Mouse (Mus musculus): ENCODE measurements around the gene Npat. TPM values are rescaled to one million over a fixed set of nuclear protein-coding genes. Genes with fewer than 3 reads are reported as not detected.
A peak's percentile ranks its signal among the peaks of the same experiment; 100 is the strongest.

Npat gene
- polyA plus RNA-seq, 1 experiment = 6.8 TPM

DNA sequence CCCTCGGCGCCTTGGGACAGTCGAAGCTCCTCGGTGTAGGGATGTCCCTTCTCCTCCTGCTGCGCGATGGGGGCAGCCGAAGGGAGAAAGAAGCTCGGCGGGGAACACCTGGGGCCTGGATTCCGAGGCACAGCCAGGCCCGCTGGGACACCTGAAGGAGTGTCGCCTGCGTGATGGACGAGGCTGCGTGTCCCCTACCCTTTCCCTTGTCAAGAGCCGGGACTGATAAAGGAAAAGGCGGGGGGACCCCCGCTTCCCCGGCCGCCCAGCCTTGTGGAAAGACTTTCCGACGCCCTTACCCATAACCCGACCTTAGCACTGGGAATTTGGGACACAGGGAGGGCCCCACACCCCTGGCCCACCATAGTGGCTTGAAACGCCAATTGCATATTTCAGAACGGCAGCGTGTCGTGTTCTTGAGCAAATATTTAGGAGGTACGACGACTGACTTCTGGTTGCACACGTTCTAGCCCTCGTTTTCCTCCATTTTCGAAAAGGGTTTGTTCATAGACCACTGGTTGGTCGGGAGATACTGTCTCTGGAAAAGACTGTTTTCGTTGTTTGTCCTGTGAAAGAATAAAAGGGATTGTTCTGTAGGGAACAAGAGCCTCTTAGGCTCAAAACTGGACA is 604 bp downstream of the Npat start:
- DNase-seq = no peak
- Histone ChIP-seq H3K4me1 (replicated peaks; ENCODE audit: control insufficient read depth, insufficient read depth, low read length) (peaks cover 2% of the 10 kb centered on the region), H3K27ac (ENCODE audit: control insufficient read depth, insufficient read depth, low read length) (no peak overlapping the region), H3K4me3 (ENCODE audit: control insufficient read depth, insufficient read depth, low read length) (peak overlapping the region; percentile 62), H3K27me3 (ENCODE audit: control insufficient read depth, insufficient read depth, low read length) (no peaks in the 10 kb centered on the region), H3K36me3 (ENCODE audit: control insufficient read depth, insufficient read depth, low read length) (no peaks in the 10 kb centered on the region)
- WGBS = under 1% methylated on average over 34 of the region's 34 CpGs
- TF ChIP-seq POLR2A (IDR thresholded peaks at IDR 0.05; ENCODE audit: control insufficient read depth, extremely low read depth, insufficient read depth, low read length, poor library complexity) (no peak), CTCF (IDR thresholded peaks at IDR 0.05; ENCODE audit: borderline replicate concordance, control insufficient read depth, extremely low read depth, insufficient read depth, low read length, poor library complexity) (no peak)

DNA sequence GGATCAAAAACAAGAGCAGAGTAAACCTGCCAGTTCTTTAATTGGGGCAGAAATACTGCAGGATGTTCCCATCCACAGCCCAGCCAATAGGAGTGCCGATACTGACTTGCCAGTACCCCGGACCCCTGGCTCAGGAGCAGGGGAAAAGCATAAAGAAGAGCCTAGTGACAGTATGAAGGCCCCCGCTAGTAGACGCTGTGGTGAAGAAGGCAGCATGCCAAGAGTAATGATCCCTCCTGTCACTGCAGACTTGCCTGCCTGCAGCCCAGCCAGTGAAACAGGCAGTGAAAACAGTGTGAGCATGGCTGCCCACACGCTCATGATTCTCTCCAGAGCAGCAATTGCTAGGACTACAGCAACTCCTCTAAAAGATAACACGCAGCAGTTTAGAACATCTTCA is 33.8 kb downstream of the Npat start:
- Histone ChIP-seq H3K4me1 (replicated peaks; ENCODE audit: control insufficient read depth, insufficient read depth, low read length) (no peaks in the 10 kb centered on the region), H3K4me3 (ENCODE audit: control insufficient read depth, insufficient read depth, low read length) (no peak overlapping the region), H3K27ac (ENCODE audit: control insufficient read depth, insufficient read depth, low read length) (no peak overlapping the region), H3K36me3 (ENCODE audit: control insufficient read depth, insufficient read depth, low read length) (peaks cover 59% of the 10 kb centered on the region), H3K27me3 (ENCODE audit: control insufficient read depth, insufficient read depth, low read length) (no peaks in the 10 kb centered on the region)
- TF ChIP-seq POLR2A (IDR thresholded peaks at IDR 0.05; ENCODE audit: control insufficient read depth, extremely low read depth, insufficient read depth, low read length, poor library complexity) = no peak
- no peak for TF ChIP-seq CTCF (IDR thresholded peaks at IDR 0.05; ENCODE audit: borderline replicate concordance, control insufficient read depth, extremely low read depth, insufficient read depth, low read length, poor library complexity)
- DNase-seq = no peak
- WGBS = 98% methylated on average over 6 of the region's 6 CpGs

DNA sequence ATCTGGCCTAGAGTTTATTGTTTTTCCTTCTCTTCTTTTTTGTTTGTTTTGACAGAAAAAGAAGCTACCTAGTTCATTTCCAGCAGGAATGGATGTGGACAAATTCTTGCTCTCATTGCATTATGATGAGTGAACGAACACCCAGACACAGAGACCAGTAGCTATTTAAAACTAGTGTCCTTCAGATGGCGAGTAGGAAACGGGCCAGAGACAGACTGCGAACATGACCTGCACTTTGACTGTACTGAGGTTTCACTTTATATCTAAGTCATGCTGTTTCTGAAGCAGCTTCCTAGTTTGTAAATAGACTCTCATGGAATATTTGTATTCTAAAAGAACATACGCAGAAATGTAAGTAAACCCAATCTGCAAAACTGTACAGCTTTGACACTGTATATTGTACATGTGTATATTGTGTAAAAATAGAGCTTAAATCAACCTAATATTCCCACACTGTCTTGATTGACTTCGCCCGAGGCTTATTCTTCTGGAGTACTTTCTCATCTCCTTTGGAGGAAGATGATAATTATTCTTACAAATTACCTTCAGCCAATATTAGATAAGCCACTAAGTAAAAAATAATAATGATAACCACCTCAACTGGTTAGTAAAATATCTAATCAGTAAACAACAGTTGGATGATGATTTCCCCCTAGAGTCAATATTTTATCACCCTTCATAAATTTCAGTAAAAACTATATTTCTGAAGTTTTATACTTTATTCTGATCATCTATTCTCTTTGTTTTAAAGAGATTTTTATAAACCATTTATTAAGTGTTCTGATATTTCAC is 35.9 kb downstream of the Npat start:
- no peaks in the 10 kb centered on the region for H3K27me3 ChIP-seq (ENCODE audit: control insufficient read depth, insufficient read depth, low read length)
- no peak overlapping the region for H3K4me3 ChIP-seq (ENCODE audit: control insufficient read depth, insufficient read depth, low read length)
- peaks cover 52% of the 10 kb centered on the region for H3K36me3 ChIP-seq (ENCODE audit: control insufficient read depth, insufficient read depth, low read length)
- DNase-seq = no peak
- 97% methylated on average over 7 of the region's 7 CpGs for WGBS
- H3K4me1 ChIP-seq (replicated peaks; ENCODE audit: control insufficient read depth, insufficient read depth, low read length) = no peaks in the 10 kb centered on the region
- no peak overlapping the region for H3K27ac ChIP-seq (ENCODE audit: control insufficient read depth, insufficient read depth, low read length)
- TF ChIP-seq CTCF (IDR thresholded peaks at IDR 0.05; ENCODE audit: borderline replicate concordance, control insufficient read depth, extremely low read depth, insufficient read depth, low read length, poor library complexity) (no peak), POLR2A (IDR thresholded peaks at IDR 0.05; ENCODE audit: control insufficient read depth, extremely low read depth, insufficient read depth, low read length, poor library complexity) (no peak)

DNA sequence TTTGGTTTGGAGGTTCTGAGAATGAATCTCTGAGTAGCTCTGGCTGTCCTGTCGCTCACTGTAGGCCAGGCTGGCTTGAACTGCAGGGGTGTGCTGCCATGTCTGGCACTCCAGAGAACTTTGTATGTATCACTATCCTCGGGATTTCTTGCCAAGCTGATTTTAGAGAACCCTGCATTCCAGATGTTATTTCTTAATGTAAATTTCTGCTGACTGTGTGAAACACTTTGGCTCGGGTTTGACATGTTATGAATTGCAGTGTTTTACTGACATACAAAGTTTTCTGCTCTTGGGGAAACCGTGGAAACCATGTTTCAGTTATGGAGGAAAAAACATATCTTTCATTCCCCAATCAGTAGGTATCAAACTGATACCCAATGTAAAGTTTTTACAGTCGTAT is 38.9 kb downstream of the Npat start:
- H3K27ac ChIP-seq (ENCODE audit: control insufficient read depth, insufficient read depth, low read length) = no peak overlapping the region
- no peaks in the 10 kb centered on the region for H3K4me1 ChIP-seq (replicated peaks; ENCODE audit: control insufficient read depth, insufficient read depth, low read length)
- 95% methylated on average over 5 of the region's 5 CpGs for WGBS
- DNase-seq = no peak
- TF ChIP-seq CTCF (IDR thresholded peaks at IDR 0.05; ENCODE audit: borderline replicate concordance, control insufficient read depth, extremely low read depth, insufficient read depth, low read length, poor library complexity) = no peak
- no peaks in the 10 kb centered on the region for H3K27me3 ChIP-seq (ENCODE audit: control insufficient read depth, insufficient read depth, low read length)
- H3K4me3 ChIP-seq (ENCODE audit: control insufficient read depth, insufficient read depth, low read length) = no peak overlapping the region
- peaks cover 46% of the 10 kb centered on the region for H3K36me3 ChIP-seq (ENCODE audit: control insufficient read depth, insufficient read depth, low read length)

DNA sequence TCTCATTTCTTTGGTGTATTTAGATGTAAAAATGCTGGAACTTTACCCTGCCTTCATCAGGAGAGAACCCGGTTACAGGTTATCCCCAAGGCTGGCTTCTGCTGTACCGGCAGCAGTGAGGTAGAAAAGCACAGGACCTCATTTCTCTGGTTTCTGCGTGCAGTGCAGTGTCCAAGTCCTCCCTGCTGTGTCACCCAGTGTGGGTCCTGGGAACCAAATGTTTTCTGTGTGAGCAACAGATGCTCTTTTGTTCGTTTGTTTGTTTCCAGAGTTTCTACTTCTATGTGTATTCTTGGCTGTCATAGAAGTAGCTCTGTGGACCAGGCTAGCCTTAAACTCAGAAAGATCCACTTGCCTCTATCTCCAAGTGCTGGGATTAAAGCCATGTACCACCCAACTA is 45.0 kb downstream of the Npat start:
- no peaks in the 10 kb centered on the region for H3K27me3 ChIP-seq (ENCODE audit: control insufficient read depth, insufficient read depth, low read length)
- TF ChIP-seq CTCF (IDR thresholded peaks at IDR 0.05; ENCODE audit: borderline replicate concordance, control insufficient read depth, extremely low read depth, insufficient read depth, low read length, poor library complexity) = no peak
- TF ChIP-seq POLR2A (IDR thresholded peaks at IDR 0.05; ENCODE audit: control insufficient read depth, extremely low read depth, insufficient read depth, low read length, poor library complexity) = no peak
- H3K27ac ChIP-seq (ENCODE audit: control insufficient read depth, insufficient read depth, low read length) = no peak overlapping the region
- 97% methylated on average over 4 of the region's 4 CpGs for WGBS
- H3K4me3 ChIP-seq (ENCODE audit: control insufficient read depth, insufficient read depth, low read length) = no peak overlapping the region
- peaks cover 71% of the 10 kb centered on the region for H3K36me3 ChIP-seq (ENCODE audit: control insufficient read depth, insufficient read depth, low read length)
- no peak for DNase-seq
- H3K4me1 ChIP-seq (replicated peaks; ENCODE audit: control insufficient read depth, insufficient read depth, low read length) = no peaks in the 10 kb centered on the region

DNA sequence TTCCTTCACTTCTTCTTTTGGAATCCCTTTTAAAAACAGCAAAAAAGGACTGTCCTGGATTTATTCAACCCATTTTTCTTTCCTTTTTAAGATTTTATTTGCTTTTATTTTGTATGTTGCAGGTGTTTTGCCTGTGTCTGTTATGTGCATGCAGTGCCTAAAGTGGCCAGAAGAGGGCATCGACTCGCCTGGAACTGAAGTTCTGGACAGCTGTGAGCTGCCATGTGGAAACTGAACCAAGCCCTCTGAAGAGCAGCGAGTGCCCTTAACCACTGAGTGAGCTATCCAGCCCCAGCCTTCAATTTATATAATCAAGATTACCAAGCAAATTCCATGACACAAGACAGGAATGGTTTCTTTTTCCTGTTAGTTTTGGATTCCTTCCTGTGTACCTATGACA is 57.9 kb downstream of the Npat start:
- DNase-seq = peak; percentile 73
- Histone ChIP-seq H3K4me3 (ENCODE audit: control insufficient read depth, insufficient read depth, low read length) (no peak overlapping the region), H3K27ac (ENCODE audit: control insufficient read depth, insufficient read depth, low read length) (no peak overlapping the region), H3K4me1 (replicated peaks; ENCODE audit: control insufficient read depth, insufficient read depth, low read length) (no peaks in the 10 kb centered on the region), H3K36me3 (ENCODE audit: control insufficient read depth, insufficient read depth, low read length) (peaks cover 14% of the 10 kb centered on the region; the same call in 1 of the 2 replicates), H3K27me3 (ENCODE audit: control insufficient read depth, insufficient read depth, low read length) (no peaks in the 10 kb centered on the region)
- WGBS = 3% methylated on average over 3 of the region's 3 CpGs
- TF ChIP-seq CTCF (IDR thresholded peaks at IDR 0.05; ENCODE audit: borderline replicate concordance, control insufficient read depth, extremely low read depth, insufficient read depth, low read length, poor library complexity) (peak; percentile 65; the same call in 1 of the 2 replicates), POLR2A (IDR thresholded peaks at IDR 0.05; ENCODE audit: control insufficient read depth, extremely low read depth, insufficient read depth, low read length, poor library complexity) (no peak)
